Mouse (Mus musculus): Measurements from ENCODE around the gene Golm1. TPM values are rescaled to one million over a fixed set of nuclear protein-coding genes. Genes with fewer than 3 reads are reported as not detected.
"Not testable (repeated sequence)": the region's sequence is repeated elsewhere in the genome, so short reads cannot be mapped to it uniquely, and the experiment has no call there.

The Golm1 gene
- polyA plus RNA-seq, 1 experiment from 2014 or later: 54.3 TPM

DNA sequence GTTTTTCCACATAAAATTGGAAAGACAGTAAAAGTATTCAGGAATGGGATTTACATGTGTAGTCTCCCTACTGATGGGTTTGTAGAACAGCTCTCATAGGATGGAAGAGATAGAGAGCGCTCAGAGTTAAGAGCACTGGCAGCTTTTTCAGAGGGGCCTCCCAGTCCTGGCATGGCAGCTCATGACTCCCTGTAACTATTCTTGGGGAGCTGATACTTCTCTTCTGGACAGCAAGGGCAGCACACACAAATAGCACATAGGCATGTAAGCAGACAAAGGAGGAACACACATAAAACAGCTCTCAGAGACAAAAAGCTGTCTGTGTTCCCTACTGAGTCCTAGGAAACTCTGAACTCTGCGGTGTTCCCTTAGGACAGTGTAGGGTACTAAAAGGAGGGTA lies 65.2 kb downstream of the Golm1 start:
- no peak for TF ChIP-seq CTCF (IDR thresholded peaks at IDR 0.05; ENCODE audit: low read depth)
- TF ChIP-seq EP300 (optimal IDR thresholded peaks at IDR 0.05): no peak
- H3K9ac ChIP-seq (ENCODE audit: low read length): no peak overlapping the region
- no peaks in the 10 kb centered on the region for H3K9me3 ChIP-seq (ENCODE audit: control insufficient read depth, low read length)
- no peak overlapping the region for H3K27ac ChIP-seq (replicated peaks)
- DNase-seq (ENCODE audit: low spot score) (no peak), ATAC-seq (ENCODE audit: low FRiP score, low TSS enrichment) (no peak)
- H3K4me2 ChIP-seq (replicated peaks; ENCODE audit: low read depth): no peak overlapping the region
- H3K4me3 ChIP-seq (ENCODE audit: low read depth, low read length): no peak overlapping the region
- no peaks in the 10 kb centered on the region for H3K4me1 ChIP-seq (replicated peaks; ENCODE audit: control insufficient read depth, insufficient read depth)
- 93% methylated on average over 2 of the region's 2 CpGs for WGBS
- H3K27me3 ChIP-seq (ENCODE audit: control insufficient read depth, insufficient read depth, low read length): no peaks in the 10 kb centered on the region
- H3K36me3 ChIP-seq (ENCODE audit: control insufficient read depth, insufficient read depth, low read length): peaks cover 17% of the 10 kb centered on the region

DNA sequence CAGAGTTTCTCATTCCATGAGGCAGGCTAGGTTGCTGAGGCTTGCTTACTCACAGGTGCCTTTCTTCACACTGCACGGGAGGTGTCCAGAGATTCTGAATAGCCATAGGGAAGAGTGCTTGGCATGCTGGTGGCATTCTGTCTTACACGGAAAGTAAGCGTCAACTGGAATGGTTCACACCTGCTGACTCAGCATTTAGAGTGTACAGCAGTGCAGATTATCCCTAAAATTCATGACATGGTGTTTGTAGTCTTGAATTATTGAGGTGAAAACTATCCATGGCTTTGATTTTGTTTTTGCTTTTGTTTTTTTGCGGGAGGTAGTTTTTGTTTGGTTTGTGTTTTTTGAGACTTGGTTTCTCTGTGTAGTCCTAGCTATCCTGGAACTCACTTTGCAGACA lies 65.7 kb downstream of the Golm1 start:
- Histone ChIP-seq H3K4me2 (replicated peaks; ENCODE audit: low read depth) (no peak overlapping the region), H3K27me3 (ENCODE audit: control insufficient read depth, insufficient read depth, low read length) (no peaks in the 10 kb centered on the region), H3K36me3 (ENCODE audit: control insufficient read depth, insufficient read depth, low read length) (peaks cover 20% of the 10 kb centered on the region), H3K9ac (ENCODE audit: low read length) (no peak overlapping the region), H3K4me1 (replicated peaks; ENCODE audit: control insufficient read depth, insufficient read depth) (no peaks in the 10 kb centered on the region), H3K9me3 (ENCODE audit: control insufficient read depth, low read length) (no peaks in the 10 kb centered on the region), H3K27ac (replicated peaks) (no peak overlapping the region), H3K4me3 (ENCODE audit: low read depth, low read length) (no peak overlapping the region)
- DNase-seq (ENCODE audit: low spot score): no peak
- no peak for TF ChIP-seq EP300 (optimal IDR thresholded peaks at IDR 0.05)
- TF ChIP-seq CTCF (IDR thresholded peaks at IDR 0.05; ENCODE audit: low read depth): no peak
- 90% methylated on average over 4 of the region's 4 CpGs for WGBS
- ATAC-seq (ENCODE audit: low FRiP score, low TSS enrichment): no peak

DNA sequence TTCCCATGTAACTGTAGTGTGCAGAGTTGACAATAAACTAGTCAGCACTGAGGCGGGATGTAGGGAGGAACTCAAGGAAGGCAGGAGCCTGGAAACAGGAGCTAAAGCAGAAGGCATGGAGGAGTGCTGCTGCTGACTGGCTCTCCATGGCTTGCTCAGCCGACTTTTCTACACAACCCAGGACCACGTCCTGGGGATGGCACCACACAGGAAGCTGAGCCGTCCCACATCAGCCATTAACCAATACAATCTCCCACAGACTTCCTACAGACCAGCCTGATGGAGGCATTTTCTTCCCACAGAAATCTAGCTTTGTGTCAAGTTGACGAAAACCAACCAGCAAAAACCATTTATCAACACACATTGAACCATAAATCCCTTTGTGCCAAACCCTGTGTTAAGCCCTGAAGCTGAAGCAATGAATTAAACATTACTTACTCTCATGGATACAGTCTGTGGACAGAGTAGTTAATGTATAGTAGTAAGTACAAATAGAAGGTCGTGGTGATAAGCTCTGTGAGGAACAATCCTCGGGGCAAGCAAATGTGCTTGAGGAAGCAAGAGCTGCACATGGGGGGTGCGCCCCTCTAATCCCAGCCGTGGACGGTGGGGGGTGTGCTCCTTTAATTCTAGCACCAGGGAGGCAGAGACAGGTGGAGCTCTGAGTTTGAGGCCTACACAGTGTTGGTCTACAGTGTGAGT lies 70.2 kb downstream of the Golm1 start:
- Histone ChIP-seq H3K4me3 (ENCODE audit: low read depth, low read length) (no peak overlapping the region), H3K36me3 (ENCODE audit: control insufficient read depth, insufficient read depth, low read length) (peaks cover 30% of the 10 kb centered on the region), H3K4me1 (replicated peaks; ENCODE audit: control insufficient read depth, insufficient read depth) (no peaks in the 10 kb centered on the region), H3K9ac (ENCODE audit: low read length) (no peak overlapping the region), H3K27ac (replicated peaks) (no peak overlapping the region; the same call in 1 of the 2 replicates), H3K27me3 (ENCODE audit: control insufficient read depth, insufficient read depth, low read length) (no peaks in the 10 kb centered on the region), H3K4me2 (replicated peaks; ENCODE audit: low read depth) (no peak overlapping the region), H3K9me3 (ENCODE audit: control insufficient read depth, low read length) (no peaks in the 10 kb centered on the region)
- DNase-seq (ENCODE audit: low spot score) (peak; percentile 35), ATAC-seq (ENCODE audit: low FRiP score, low TSS enrichment) (peak; percentile 74; the same call in 1 of the 2 replicates)
- TF ChIP-seq EP300 (optimal IDR thresholded peaks at IDR 0.05) (no peak), CTCF (IDR thresholded peaks at IDR 0.05; ENCODE audit: low read depth) (no peak)
- WGBS: 55% methylated on average over 10 of the region's 10 CpGs

DNA sequence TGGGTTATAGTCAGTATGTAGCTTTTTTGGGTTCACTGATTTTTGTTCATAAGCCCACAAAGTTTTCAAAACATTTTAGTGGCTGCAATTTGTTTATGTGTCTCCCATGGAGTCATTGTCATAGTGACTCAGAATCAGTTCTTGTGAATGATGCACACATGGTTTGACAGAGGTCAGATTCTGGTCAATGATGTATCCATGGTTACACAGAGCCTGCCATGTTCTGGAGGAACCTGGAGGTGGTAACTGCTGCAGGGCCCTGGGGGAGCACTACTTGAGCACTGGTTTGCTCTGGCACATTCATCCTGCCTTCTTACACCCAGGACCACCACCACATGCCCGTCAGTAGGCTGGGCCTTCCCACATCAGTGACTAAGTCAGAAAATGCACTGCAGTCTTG lies 71.1 kb downstream of the Golm1 start:
- H3K4me2 ChIP-seq (replicated peaks; ENCODE audit: low read depth): no peak overlapping the region
- peaks cover 36% of the 10 kb centered on the region for H3K36me3 ChIP-seq (ENCODE audit: control insufficient read depth, insufficient read depth, low read length)
- no peak overlapping the region for H3K4me3 ChIP-seq (ENCODE audit: low read depth, low read length)
- H3K27ac ChIP-seq (replicated peaks): no peak overlapping the region
- ATAC-seq (ENCODE audit: low FRiP score, low TSS enrichment) (no peak; the same call in 1 of the 2 replicates), DNase-seq (ENCODE audit: low spot score) (no peak)
- H3K9me3 ChIP-seq (ENCODE audit: control insufficient read depth, low read length): no peaks in the 10 kb centered on the region
- no peaks in the 10 kb centered on the region for H3K27me3 ChIP-seq (ENCODE audit: control insufficient read depth, insufficient read depth, low read length)
- WGBS: 82% methylated on average over 1 of the region's 1 CpGs
- TF ChIP-seq EP300 (optimal IDR thresholded peaks at IDR 0.05): no peak
- no peak for TF ChIP-seq CTCF (IDR thresholded peaks at IDR 0.05; ENCODE audit: low read depth)
- no peak overlapping the region for H3K9ac ChIP-seq (ENCODE audit: low read length)
- no peaks in the 10 kb centered on the region for H3K4me1 ChIP-seq (replicated peaks; ENCODE audit: control insufficient read depth, insufficient read depth)

DNA sequence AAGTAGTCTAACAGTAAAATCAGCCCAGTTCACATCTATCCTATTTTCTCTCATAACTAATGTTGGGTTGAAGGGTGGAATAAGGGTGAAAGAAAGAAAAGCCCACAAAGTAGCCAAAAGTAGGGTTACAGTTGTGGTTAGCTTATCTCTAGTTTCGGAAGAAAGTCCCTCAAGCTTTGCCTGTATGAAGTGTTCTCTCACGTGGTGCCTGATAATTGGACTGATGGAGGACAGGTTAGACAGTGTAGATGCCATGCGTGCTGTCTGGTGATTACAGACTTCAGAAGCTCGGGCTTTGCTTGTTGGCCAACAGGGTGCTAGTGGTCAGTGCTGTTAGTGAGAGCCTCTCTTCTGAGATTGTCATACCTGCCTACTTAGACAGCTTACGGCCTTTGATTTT lies 72.5 kb downstream of the Golm1 start:
- H3K27me3 ChIP-seq (ENCODE audit: control insufficient read depth, insufficient read depth, low read length): no peaks in the 10 kb centered on the region
- peaks cover 30% of the 10 kb centered on the region for H3K36me3 ChIP-seq (ENCODE audit: control insufficient read depth, insufficient read depth, low read length)
- H3K9ac ChIP-seq (ENCODE audit: low read length): no peak overlapping the region
- no peak overlapping the region for H3K27ac ChIP-seq (replicated peaks)
- no peaks in the 10 kb centered on the region for H3K9me3 ChIP-seq (ENCODE audit: control insufficient read depth, low read length)
- TF ChIP-seq CTCF (IDR thresholded peaks at IDR 0.05; ENCODE audit: low read depth) (no peak), EP300 (optimal IDR thresholded peaks at IDR 0.05) (no peak)
- ATAC-seq (ENCODE audit: low FRiP score, low TSS enrichment): no peak
- no peaks in the 10 kb centered on the region for H3K4me1 ChIP-seq (replicated peaks; ENCODE audit: control insufficient read depth, insufficient read depth)
- no peak overlapping the region for H3K4me3 ChIP-seq (ENCODE audit: low read depth, low read length)
- no peak overlapping the region for H3K4me2 ChIP-seq (replicated peaks; ENCODE audit: low read depth)
- no peak for DNase-seq (ENCODE audit: low spot score)
- 94% methylated on average over 5 of the region's 5 CpGs for WGBS

DNA sequence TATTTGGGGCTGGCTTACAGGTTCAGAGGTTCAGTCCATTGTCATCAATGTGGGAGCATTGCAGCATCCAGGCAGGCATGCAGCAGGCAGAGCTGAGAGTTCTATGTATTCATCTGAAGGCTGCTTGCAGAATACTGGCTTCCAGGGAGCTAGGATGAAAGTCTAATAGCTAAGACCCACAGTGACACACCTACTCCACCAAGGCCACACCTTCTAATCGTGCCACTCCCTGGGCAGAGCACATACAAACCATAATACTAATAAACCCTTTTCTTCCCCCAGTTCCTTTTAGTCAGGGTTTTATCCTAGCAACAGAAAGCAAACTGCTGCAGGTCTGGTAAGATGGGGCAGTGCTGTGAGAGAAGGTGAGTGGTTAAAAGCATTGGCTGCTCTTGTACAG lies 83.0 kb downstream of the Golm1 start:
- Histone ChIP-seq H3K27me3 (ENCODE audit: control insufficient read depth, insufficient read depth, low read length) (no peaks in the 10 kb centered on the region), H3K4me3 (ENCODE audit: low read depth, low read length) (no peak overlapping the region), H3K27ac (replicated peaks) (no peak overlapping the region), H3K9me3 (ENCODE audit: control insufficient read depth, low read length) (no peaks in the 10 kb centered on the region), H3K36me3 (ENCODE audit: control insufficient read depth, insufficient read depth, low read length) (no peaks in the 10 kb centered on the region; the same call in 1 of the 2 replicates), H3K4me2 (replicated peaks; ENCODE audit: low read depth) (no peak overlapping the region), H3K9ac (ENCODE audit: low read length) (no peak overlapping the region), H3K4me1 (replicated peaks; ENCODE audit: control insufficient read depth, insufficient read depth) (0 out of 2 replicates have a peak, but pooled peaks cover 2% of the 10 kb centered on the region)
- DNase-seq (ENCODE audit: low spot score) (peak; percentile 30), ATAC-seq (ENCODE audit: low FRiP score, low TSS enrichment) (peak; percentile 72; the same call in 1 of the 2 replicates)
- TF ChIP-seq CTCF (IDR thresholded peaks at IDR 0.05; ENCODE audit: low read depth): no peak
- no peak for TF ChIP-seq EP300 (optimal IDR thresholded peaks at IDR 0.05)
- WGBS: 58% methylated on average over 1 of the region's 1 CpGs

DNA sequence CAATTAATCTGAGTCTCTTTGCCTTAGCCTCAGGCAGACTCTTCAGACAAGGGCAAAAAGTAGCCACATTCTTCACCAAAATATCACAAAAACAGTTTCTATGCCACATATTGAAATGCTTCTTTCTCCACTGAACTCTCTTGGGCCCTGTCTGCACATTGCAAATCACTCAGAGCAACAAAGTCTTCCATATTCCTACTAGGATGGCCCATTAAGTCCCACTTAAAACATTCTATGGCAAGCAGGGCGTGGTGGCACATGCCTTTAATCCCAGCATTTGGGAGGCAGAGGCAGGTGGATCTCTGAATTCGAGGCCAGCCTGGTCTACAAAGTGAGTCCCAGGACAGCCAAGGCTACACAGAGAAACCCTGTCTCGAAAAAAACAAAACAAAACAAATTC lies 83.6 kb downstream of the Golm1 start:
- H3K4me2 ChIP-seq (replicated peaks; ENCODE audit: low read depth); ATAC-seq (ENCODE audit: low FRiP score, low TSS enrichment); H3K4me1 ChIP-seq (replicated peaks; ENCODE audit: control insufficient read depth, insufficient read depth); DNase-seq (ENCODE audit: low spot score); H3K9ac ChIP-seq (ENCODE audit: low read length); H3K36me3 ChIP-seq (ENCODE audit: control insufficient read depth, insufficient read depth, low read length); H3K9me3 ChIP-seq (ENCODE audit: control insufficient read depth, low read length); H3K27ac ChIP-seq (replicated peaks); H3K4me3 ChIP-seq (ENCODE audit: low read depth, low read length); H3K27me3 ChIP-seq (ENCODE audit: control insufficient read depth, insufficient read depth, low read length): not testable (repeated sequence)
- WGBS: 89% methylated on average over 3 of the region's 3 CpGs
